8 mouse cellular contexts compared by ENCODE assay signal in genomic region chr2:52742256-52743158, GRCm38 (mm10). TPM values are rescaled to one million over a fixed set of nuclear protein-coding genes. Genes with fewer than 3 reads are reported as not detected.
DNase-seq lines count a peak whose midpoint lies in the region; ATAC-seq and TF ChIP-seq lines count a peak whose summit lies in the region.

Stam2 (minus strand) TSS chr2:52742281.

- 7% methylated on average over 54 of the region's 54 CpGs for WGBS in hindbrain, embryonic 10.5 days
- 7% methylated on average over 52 of the region's 54 CpGs for WGBS in lung, postnatal 0 days

- peak within 1 kb of the TSS; percentile 99 for H3K27ac ChIP-seq in hindbrain, embryonic 10.5 days
- H3K27ac ChIP-seq in lung, postnatal 0 days (ENCODE audit: low read length), result peak within 1 kb of the TSS; percentile 97

- peak within 1 kb of the TSS; percentile 78 for H3K4me2 ChIP-seq in lung, postnatal 0 days (replicated peaks; ENCODE audit: low read depth, low read length)

- no peak for TF ChIP-seq EP300 in lung, postnatal 0 days (IDR thresholded peaks at IDR 0.05)

- peaks cover 15% of the 10 kb centered on the region for H3K4me1 ChIP-seq in hindbrain, embryonic 10.5 days (replicated peaks)
- H3K4me1 ChIP-seq in lung, postnatal 0 days (ENCODE audit: insufficient read depth, low read depth, low read length), result no peaks in the 10 kb centered on the region

- no peaks in the 10 kb centered on the region for H3K9me3 ChIP-seq in hindbrain, embryonic 10.5 days
- H3K9me3 ChIP-seq in lung, postnatal 0 days (ENCODE audit: low read length), result no peaks in the 10 kb centered on the region

- TF ChIP-seq CTCF in lung, postnatal 0 days (IDR thresholded peaks at IDR 0.05), result peak; percentile 46

- H3K27me3 ChIP-seq in hindbrain, embryonic 10.5 days (ENCODE audit: insufficient read depth, poor library complexity, severe bottlenecking), result no peaks in the 10 kb centered on the region
- H3K27me3 ChIP-seq in lung, postnatal 0 days (replicated peaks; ENCODE audit: insufficient read depth, low read length), result no peaks in the 10 kb centered on the region

- peak; percentile 92 for DNase-seq in NIH3T3 (ENCODE audit: low read depth)
- peak; percentile 86 for DNase-seq in cerebellum, adult 9-11 months
- DNase-seq in frontal cortex, adult 2 months (ENCODE audit: extremely low spot score in 1 of 2, low spot score in 1 of 2), result peak; percentile 79 to 89
- peak; percentile 93 for DNase-seq in hindbrain, embryonic 10.5 days (ENCODE audit: low spot score)
- DNase-seq in layer of hippocampus, postnatal 10 days (ENCODE audit: low spot score in 2 of 2), result peak; percentile 88 to 92
- DNase-seq in lung, postnatal 0 days (ENCODE audit: low spot score), result peak; percentile 94
- peak; percentile 86 for DNase-seq in ovary, postnatal 10 days (ENCODE audit: low spot score)
- DNase-seq in thymus, postnatal 10 days (ENCODE audit: low spot score in 2 of 2), result peak; percentile 85

- H3K36me3 ChIP-seq in hindbrain, embryonic 10.5 days, result peaks cover 6% of the 10 kb centered on the region; the same call in 1 of the 2 replicates
- H3K36me3 ChIP-seq in lung, postnatal 0 days (ENCODE audit: insufficient read depth, low read length), result no peaks in the 10 kb centered on the region

- ATAC-seq in lung, postnatal 0 days, result peak; percentile 95

- peak within 1 kb of the TSS; percentile 81 for H3K4me3 ChIP-seq in hindbrain, embryonic 10.5 days
- H3K4me3 ChIP-seq in lung, postnatal 0 days (ENCODE audit: low read depth, low read length), result peak within 1 kb of the TSS; percentile 91

- peak within 1 kb of the TSS; percentile 98 for H3K9ac ChIP-seq in lung, postnatal 0 days (replicated peaks; ENCODE audit: low read depth)

RNA-seq across cellular contexts. Expression of gene Stam2, which starts in this region (rescaled TPM):
- polyA plus RNA-seq in frontal cortex, adult 2 months (2012; rRNA removed), result 15.3 and 16.3 TPM in 2 replicates
- 36.1 and 37.6 TPM in 2 replicates for polyA plus RNA-seq in hindbrain, embryonic 10.5 days (2016; fragmentation: Nextera tagmentation; extraction: Ambion mirVana)
- 10 to 100 TPM; 27.8 to 30.9 TPM for total RNA-seq in layer of hippocampus, postnatal 10 days (2021)
- 26.9 and 28.5 TPM in 2 replicates for polyA plus RNA-seq in lung, postnatal 0 days (2015; fragmentation: Nextera tagmentation; extraction: Ambion mirVana)

Comparison
In these comparisons a context has a peak if more than half of its experiments do, and no peak if none do; other contexts are left out.
1. Peak in every context shown above with its lines: DNase-seq, ATAC-seq, H3K4me3 ChIP-seq and H3K27ac ChIP-seq.